Mouse (Mus musculus): ENCODE results near the gene Themis.

The Themis gene

DNA sequence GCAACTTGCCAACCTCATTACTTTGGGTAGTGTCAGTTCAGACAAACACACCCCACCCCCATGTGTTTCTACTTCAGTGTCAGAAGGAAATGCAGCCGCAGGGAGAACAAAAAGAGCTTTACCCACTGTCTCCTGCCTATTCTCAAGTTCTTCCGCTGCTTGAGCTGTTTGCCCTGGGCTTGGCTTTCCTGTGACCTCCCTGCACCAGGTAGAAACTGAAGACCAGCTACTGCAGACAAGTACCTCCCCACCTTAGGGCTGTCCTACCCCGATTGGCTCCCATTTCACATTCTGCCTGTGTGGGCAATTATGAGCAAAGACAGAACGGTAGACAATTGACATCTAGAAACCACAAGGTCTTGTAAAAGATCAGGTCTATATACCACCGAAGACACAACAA, at the start of gene Themis:
Gene Themis, plus strand, starts transcription at position 100 of the 400 bp plus-strand sequence.
- DNase-seq (ENCODE audit: low read depth), result peak; percentile 87

DNA sequence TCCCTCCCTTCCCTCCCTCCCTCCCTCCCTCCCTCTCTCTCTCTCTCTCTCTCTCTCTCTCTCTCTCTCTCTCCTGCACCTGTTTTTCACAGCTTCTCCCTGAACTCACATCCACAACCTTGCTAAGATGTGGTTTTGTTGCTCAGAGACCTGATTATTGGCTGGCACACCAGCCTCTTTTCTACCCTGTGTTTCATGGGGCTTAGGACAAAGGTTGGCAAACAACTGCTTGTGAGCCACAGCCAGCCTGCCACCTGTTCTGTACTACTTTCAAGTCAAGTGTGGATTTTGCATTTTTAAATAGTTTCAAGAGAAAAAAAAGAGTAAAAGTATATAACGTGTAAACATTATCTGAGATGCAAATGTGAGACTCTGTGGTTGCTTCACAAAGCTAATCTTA, 48.7 kb upstream of the Themis start:
- peak; percentile 59 for DNase-seq (ENCODE audit: low read depth)

DNA sequence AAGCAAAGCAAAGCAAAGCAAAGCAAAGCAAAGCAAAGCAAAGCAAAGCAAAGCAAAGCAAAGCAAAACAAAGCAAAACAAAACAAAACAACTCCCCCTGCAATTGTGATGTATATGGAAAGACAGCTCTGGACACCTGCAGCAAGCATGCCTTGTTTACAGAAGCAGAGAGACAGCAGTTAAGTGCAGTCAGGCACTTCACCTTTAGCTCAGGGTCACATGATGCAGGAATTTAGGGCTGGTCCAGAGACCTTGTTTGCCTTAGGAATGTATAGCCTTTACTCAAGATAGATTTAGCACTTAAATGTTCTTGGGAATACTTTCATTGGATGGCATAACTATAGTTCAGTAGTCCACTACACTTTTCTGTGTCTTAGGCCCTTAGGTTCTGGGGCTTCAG, 32.1 kb upstream of the Themis start:
- DNase-seq (ENCODE audit: low read depth), result no peak

DNA sequence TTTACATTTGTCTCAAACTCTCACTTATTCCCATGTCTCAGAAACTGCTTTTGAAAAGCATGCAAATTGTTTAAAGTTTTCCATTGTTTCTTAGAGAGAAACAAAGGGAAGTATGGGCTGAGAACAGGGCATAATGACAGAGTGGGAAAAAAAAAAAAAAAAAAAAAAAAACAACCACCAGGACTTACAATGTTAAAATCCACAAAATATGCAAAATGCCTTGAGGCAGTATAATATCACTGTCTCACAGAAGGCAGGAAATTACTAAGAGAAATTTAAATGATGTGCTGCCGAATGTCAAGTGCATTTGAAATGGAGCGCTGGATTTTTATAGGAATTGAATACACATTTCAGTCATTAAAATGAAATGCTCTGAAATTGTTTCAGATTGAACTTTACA, 26.3 kb upstream of the Themis start:
- DNase-seq (ENCODE audit: low read depth), result no peak

DNA sequence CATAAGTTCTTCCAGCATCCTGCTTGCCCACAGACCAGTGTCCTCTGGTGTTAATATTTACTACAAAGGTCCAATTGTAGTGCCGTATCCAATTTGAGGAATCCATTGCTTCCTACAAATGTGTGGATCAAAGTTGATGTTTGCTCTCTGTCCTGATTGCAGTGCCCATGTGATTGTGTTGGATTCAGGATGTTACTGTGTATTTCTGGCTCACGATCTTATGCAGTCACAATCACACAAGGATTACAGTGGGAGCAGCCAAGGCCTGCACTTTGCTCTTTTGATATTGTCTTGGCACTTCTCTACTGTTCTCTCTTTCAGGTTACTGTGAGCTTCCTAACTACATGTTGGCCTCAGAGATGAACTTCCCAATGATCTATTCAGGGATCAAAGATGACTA, 20.3 kb upstream of the Themis start:
- DNase-seq (ENCODE audit: low read depth), result no peak

DNA sequence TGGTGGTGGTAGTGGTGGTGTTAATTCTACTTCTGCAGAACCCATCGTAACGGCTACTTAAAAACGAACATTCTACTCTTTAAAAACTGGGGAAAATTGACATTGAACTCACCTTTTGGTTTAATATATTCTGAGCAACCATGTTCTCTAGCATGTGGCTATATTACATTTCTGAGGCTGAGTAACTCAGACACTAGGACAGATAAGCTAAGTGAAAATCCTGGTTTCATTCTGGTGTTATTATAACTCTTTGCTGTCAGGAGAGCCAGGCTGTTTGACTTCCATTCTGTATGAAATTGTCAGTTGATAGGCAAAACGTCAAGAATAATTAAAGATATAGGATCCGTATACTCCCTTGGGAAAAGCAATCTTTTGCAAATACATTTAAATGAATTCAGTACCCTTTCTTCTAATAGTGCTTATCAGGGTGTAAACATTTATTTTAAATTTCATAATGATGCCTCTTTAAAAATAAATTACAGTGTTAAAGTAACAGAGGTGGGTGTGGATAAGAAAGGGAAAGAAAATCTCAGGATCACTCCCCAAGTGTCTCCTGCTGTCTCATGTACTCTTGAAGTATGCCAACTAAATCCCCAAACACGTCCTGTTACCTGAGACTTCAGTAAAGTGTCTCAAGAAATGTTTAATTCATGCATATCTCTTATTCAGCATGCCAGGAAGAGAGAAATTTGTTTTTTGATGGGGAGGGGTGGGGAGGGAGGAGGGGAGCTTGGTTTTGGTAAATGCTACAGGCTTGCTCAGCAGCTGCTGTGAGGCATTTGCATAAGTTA, 18.9 kb upstream of the Themis start:
- no peak for DNase-seq (ENCODE audit: low read depth)

DNA sequence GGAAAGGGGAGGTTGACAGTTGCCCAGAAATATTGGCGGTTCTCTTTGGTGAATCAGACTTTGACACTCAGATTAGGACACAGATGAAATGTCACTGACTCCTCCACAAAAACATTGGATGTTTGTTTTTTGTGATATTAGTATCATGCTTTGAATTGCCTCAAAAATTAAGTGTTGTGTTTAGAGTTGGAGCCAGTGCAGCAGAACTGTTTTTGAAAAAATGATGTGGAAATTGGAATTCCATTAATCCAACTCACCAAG, 18.3 kb upstream of the Themis start:
- no peak for DNase-seq (ENCODE audit: low read depth)

DNA sequence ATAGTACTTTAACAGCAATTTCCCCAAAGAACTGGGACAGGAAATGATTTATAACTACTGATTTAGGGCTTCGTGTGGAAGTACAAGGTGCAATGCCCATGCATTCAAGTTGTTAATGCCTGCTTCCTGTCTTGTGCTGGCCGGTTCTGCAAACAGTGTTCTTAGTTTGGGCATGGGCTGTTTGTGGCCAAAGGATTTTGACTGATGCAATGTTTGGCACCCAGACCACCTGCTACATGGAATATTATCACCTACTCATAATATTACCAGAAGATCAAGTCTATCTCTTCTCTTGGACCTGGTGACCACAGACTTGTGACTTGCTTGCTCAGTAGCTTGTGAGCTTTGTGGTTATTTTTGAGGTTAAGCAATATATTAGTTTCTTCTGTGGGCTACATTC, 16.2 kb upstream of the Themis start:
- DNase-seq (ENCODE audit: low read depth), result no peak

DNA sequence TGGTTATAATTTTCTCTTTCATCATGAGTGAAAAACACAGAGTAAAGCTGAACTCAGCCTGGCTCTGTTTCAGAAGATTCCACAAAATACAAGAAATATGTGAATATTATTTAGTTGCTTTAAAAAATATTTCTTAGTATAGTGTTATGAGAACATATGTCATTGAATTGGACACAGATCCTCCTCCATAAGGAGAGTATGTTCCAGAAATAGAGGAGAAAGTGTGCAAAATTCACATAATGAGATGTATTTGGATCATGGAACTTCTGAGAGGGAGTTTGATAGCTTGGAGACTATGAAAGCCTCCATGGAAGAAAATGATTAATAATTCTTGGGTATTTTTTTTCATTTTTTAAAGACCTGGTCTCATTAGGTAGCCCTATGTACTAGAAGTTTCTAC, 13.4 kb upstream of the Themis start:
- DNase-seq (ENCODE audit: low read depth), result no peak

DNA sequence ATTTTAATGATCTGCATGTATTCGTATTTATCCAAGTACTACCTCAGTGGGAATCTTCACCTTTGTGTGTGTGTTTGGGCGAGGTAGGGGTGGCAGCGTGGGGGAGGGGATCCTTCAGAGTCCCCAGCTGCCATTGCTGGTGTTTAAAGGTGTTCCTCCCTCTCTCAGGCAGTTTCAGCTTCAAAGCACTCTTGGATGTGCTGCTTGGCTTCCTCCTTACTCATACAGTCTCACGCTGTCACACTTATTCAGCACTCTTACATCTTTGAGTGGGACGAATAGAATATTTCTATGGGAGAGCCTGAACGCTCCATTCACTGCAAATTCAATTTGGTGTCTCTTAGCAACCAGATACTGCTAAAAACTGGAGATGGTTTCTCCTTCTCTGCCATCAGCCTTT, 3.0 kb upstream of the Themis start:
- DNase-seq (ENCODE audit: low read depth), result no peak

DNA sequence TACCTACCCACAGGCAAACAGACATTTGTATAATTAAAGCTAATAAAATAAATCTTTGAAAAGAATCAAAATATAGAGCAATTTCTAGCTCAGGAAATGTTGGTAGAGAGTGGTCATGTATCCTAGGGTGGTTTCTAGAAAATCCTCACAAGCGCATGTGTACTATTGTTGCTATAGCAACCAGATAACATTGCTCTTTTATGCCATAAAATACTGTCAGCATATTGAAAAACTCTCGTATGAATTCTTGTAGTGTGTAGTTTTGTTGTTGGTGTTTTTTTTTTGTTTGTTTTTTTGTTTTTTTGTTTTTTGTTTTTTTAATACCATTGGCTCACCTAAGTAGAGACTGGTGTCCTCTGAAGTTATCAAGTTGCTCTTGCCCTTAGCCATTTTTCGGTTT, 5.8 kb downstream of the Themis start:
- peak; percentile 68 for DNase-seq (ENCODE audit: low read depth)

DNA sequence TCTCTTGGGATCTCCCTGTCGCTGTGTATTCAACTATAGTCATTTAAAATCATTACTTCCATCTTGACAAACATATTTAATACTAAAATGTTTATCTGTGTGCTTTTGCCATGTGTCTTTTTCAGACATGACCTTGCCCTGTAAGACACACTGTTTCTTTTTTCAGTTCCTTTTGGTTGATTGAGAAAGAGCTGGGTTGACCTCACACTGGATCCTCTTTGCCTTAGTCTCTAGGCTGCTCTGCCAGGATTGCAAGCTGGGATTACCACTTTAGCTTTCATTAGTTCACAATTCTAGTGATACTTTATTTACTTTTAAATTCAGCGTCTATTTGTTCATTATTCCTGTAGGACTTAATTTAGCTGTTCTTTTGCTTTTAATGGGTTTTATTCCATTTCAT, 7.2 kb downstream of the Themis start:
- no peak for DNase-seq (ENCODE audit: low read depth)

DNA sequence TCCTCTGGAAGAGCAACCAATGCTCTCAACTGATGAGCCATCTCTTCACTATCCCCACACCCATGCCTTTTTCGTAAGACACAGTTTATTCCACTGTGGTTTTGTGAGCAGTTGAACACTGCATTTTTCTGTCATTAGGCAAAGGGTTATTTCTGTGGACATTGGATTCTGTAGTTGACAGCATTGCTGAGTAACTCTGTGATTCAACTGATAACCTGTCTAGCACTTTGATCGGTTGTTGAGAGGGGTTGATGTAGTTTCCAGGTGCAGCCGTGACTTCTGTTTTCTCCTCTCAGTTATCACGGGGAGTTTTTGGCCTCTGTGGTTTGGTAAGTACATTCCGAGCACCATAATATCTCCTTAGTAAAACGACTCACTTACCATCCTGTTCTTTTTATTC, 26.8 kb downstream of the Themis start:
- peak; percentile 44 for DNase-seq (ENCODE audit: low read depth)

DNA sequence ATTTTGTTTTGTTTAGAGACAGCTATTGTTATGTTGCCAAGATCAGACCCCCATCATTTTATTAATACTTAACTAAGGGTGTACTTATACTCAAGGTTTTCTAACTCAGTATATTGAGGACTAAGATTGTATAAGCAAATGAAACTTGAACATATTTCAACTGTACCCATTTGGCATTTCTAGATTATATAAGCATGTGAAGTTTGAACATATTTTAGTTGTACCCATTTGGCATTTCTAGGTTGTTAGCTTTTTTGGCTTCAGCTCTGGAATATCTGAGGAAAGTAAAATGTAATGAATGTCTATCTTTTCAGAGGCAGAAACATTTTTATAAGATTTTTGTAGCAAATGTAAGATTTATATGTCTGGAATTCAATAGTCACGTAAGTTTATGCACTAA, 27.9 kb downstream of the Themis start:
- DNase-seq (ENCODE audit: low read depth), result no peak

DNA sequence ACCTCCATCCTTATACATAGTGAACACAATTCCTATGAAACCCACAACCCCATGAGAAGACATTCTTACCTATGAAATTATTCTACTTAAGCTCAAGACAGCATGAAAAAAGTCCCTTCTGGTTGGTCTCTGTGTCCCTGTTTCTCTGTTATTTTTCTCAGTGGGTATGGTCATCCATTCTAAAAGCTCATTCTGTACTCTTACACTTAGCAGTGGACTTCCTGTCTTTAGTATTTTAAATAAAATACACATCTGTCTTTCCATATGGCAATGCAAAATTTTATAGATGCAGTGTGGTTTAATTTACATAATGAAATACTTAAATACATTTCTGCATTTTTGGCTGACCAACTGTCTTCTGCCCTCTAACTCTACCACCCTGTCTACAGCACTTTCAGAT, 30.0 kb downstream of the Themis start:
- no peak for DNase-seq (ENCODE audit: low read depth)

DNA sequence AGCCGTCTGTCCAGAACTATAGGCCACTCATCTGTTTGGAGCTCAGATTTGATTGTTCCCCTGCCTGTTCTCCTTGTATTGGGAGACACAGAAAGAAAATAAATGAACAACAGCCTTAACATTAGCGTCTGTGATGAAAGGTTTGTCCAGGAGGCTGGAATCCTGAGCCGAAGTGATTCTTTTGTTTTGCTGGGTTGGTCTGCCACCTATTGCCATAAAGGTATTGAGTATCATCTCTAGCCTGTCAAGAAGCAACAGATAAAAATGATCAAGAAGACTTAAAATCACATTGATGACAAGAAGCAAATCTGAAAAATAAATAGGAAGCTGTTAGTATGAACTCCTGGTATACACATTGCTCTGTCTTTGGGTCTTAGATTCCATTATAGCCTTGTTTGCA, 53.7 kb downstream of the Themis start:
- DNase-seq (ENCODE audit: low read depth), result no peak

DNA sequence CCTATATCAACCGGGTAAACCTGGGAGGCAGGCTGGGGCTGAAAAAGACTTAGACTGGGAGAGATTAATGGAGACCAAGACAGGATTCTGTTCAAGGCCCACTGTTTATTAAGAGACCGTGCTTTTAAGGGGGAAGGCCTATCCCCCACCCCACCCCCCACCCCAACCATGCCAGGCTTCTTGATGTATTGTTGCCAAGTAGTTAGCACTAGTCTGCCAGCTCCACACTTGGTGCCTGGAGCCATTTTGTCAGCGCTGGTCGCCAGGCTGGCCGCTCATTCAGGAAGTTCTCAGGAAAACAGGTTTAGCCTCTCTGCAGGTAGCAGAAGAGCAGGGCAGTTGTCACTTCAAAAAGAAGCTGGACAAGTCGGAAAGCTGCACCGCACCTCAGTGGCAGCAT, 55.1 kb downstream of the Themis start:
- no peak for DNase-seq (ENCODE audit: low read depth)

DNA sequence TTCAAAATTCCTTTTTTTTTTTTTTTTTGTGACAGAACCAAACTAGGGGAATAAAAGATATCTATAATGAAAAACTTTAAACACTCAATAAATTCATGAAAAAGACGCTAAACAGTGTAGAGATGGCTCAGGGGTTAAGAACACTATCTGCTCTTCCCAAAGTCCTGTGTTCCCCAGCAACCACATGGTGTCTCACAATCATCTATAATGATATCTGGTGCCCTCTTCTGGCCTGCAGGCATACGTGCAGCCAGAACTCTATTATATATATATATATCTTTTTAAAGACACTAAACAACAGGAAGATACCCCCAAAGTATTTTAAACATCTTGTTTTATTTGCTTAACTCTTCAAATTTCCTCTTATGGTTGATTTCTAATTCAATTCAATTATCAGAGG, 62.0 kb downstream of the Themis start:
- peak; percentile 64 for DNase-seq (ENCODE audit: low read depth)

DNA sequence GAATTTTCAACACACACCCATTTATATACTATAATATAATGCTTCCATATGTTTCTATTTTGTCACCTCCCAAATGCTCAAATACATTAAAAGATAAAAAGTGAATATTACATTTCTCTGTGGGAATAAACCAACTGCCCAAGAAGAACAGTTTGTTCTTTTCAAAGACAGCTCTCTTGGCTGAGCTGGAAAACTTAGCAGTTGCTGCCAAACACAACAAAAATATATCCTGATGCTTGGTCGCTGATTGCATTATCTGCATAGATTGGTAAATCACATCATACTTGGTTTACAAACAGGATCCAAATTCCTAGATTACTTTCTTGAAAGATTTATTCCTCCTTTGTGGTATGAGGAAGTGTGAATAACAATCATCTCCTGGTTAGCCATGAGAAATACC, 69.8 kb downstream of the Themis start:
- DNase-seq (ENCODE audit: low read depth), result no peak

DNA sequence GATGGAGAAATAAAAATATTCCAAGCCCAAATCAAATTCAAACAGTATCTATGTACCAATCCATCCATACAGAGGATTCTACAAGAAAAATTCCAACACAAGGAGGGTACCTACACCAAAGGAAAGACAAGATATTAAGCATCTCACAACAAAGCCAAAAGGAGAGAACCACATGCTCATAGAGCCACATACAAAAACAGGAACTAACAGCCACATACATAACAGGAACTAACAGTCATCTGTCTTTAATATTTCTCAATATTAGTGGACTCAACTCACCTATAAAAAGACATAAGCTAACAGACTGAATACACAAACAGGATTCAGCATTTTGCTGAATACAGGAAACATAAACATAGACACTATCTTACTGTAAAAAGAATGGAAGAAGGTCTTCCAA, 78.3 kb downstream of the Themis start:
- no peak for DNase-seq (ENCODE audit: low read depth)

DNA sequence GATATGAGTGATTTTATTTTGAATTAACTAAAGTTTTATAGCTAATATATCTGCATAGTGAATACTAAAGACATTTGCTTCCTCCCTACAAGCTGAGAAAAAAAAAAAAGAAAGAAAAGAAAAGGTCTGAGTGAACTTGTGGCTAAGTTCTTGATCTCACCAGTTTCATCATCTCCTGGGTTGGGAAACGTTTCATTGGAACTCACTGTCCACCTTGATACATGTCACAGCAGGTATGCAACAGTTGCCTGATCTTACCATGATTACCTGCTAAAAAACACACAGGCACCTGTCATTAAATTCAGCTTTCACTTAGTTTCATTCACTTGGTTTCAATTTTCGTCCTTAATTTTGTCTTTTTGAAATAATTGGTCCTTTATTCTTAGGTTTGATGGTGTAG, 85.2 kb downstream of the Themis start:
- no peak for DNase-seq (ENCODE audit: low read depth)

DNA sequence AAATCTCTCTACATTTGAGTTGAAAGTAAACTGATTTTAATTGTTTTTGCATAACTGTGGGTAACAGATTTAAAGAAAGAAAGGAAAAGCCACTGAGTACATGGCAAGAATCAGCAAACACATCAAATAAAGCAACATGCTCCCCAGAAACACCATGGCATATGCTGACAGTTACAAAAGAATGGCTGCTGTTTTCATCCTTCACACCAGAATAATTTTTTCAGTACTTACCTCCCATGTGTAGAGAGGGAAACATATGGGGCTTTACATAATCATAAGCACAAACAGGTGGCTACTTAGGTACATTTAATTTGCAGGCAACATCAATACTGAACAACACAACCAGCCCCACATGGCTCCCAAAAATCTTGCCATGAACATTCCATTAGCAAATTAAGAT, 86.8 kb downstream of the Themis start:
- no peak for DNase-seq (ENCODE audit: low read depth)

DNA sequence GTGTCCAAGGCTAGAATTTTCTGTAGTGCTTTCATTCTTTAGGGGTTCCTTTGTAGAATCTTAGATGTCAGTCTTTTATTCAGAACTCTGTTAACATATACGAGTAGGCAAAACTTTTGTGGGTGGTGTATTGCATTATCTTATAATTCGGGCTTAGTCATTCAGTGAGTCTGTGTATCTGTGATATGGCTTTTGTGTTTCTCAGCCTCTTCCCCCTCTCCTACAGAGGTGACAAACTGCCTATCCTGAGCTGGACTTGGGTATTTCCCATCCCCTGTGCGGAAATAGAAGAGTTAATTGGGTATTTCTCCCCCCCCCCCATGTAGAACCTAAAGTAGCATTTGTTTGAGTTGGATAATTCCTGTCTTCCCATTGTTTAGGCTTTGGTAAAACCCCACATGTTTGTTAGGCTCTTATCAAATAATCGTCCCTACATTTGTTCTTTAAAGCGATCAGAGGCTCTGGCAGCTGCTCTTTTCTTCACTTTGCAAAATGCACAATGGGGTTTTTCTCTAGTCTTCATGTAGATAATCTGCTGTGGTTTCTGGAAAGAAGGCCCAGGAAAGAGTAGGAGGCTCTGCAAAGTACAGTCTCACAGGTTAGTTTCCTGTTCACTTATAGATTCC, 108.7 kb downstream of the Themis start:
- no peak for DNase-seq (ENCODE audit: low read depth)

DNA sequence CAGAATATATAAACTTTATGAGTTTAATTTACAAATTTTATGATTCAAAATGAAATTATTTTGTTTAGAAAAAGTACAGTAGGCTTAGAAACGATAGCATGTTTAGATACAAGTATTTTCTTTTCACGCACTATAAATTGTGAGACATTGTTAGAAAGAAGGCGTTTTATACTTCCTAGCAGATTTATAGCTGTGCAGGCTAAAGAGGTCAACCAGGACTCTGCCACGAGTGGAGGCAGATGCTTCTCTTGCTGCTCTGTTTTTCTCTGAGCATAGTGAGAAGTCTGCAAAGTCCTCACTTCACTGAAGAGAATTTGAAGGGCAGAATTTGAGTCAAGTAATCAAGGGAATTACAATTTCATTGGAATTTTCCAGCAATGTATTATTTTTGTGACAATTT, 131.3 kb downstream of the Themis start:
- DNase-seq (ENCODE audit: low read depth), result no peak
